Mouse (Mus musculus) hindbrain, embryonic 10.5 days (tissue): ENCODE measurements at regions not wholly inside any gene's neighbourhood (a gene's known extent, or its start where the extent isn't known, plus 50 kb on each side); places are given as distances from the start of the nearest gene placed in this dataset.

ENCODE experiments used
- DNase-seq: peaks from one replicate; pipeline ENCODE4 v3.0.0-alpha.2; 2017; ENCODE audit warnings: low spot score
- H3K27ac ChIP-seq: fragments of 300-500 bp; sonication (generic); 2 replicates; pipeline ENCODE4 v1.5.1; 2016; ENCODE audit warnings: mild to moderate bottlenecking, moderate library complexity
- H3K27me3 ChIP-seq: fragments of 300-500 bp; sonication (generic); 2 replicates; pipeline ENCODE4 v1.6.1; 2016; ENCODE audit warnings: mild to moderate bottlenecking; ENCODE audit not compliant: poor library complexity, insufficient read depth, severe bottlenecking
- H3K36me3 ChIP-seq: fragments of 300-500 bp; sonication (generic); 2 replicates; pipeline ENCODE4 v1.6.1; 2016; ENCODE audit warnings: mild to moderate bottlenecking, moderate library complexity
- H3K4me1 ChIP-seq: fragments of 300-500 bp; sonication (generic); replicated peaks from 2 replicates; pipeline ENCODE4 v1.6.1; 2016; ENCODE audit warnings: mild to moderate bottlenecking
- H3K4me3 ChIP-seq: fragments of 300-500 bp; sonication (generic); 2 replicates; pipeline ENCODE4 v1.5.1; 2016; ENCODE audit warnings: mild to moderate bottlenecking, moderate library complexity
- H3K9me3 ChIP-seq: fragments of 300-500 bp; sonication (generic); 2 replicates; pipeline ENCODE4 v1.6.1; 2016; ENCODE audit warnings: mild to moderate bottlenecking, moderate library complexity
- WGBS: fragments of 180-500 bp; shearing (Covaris S2); methylation state at CpG from one replicate; pipeline ENCODE4 v1.1.7; 2016; 5-methylcytosine and 5-hydroxymethylcytosine counted together

DNA sequence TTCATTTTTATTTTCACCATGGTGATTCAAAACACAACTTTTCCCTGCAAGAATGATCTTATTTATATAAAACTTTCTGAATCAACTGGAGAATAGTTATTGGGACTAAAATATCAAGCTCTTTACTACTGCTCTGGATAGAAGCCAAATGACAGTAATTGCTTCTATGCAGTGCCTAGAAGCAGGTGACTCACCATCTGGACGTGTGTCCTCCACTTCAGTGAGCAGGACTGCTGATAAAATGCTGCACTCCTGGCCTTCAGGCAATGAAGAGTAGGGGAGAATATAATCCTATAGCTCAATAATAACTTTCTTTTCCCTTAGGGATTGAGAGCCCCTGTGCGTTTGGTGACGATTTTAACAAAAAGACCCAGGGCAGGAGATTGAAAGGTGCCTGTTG lies 357.3 kb downstream of the Prr30 start:
- H3K27me3 ChIP-seq, result no peaks in the 10 kb centered on the region
- WGBS, result 86% methylated on average over 3 of the region's 3 CpGs
- no peak for DNase-seq

More for the DNA sequence above, 357.3 kb downstream of the Prr30 start:
- Histone ChIP-seq H3K36me3 (no peaks in the 10 kb centered on the region), H3K27ac (no peak overlapping the region), H3K9me3 (no peaks in the 10 kb centered on the region), H3K4me3 (no peak overlapping the region), H3K4me1 (no peaks in the 10 kb centered on the region)
